Mouse (Mus musculus) CH12.LX (cell line): ENCODE data around the gene Ebf4.

Source experiments
- CTCF ChIP-seq, 2 experiments: IDR thresholded peaks in 1 of 2; conservative IDR thresholded peaks in 1 of 2; 2 replicates each; pipeline ENCODE4 v1.5.1; 2011 to 2012; ENCODE audit warnings: low read depth in 2 of 2, low read length in 2 of 2, improper control_type of control experiment in 1 of 2, inconsistent platforms in 1 of 2, mild to moderate bottlenecking in 1 of 2, moderate library complexity in 1 of 2
- E2F4 ChIP-seq: IDR thresholded peaks from 2 replicates; pipeline ENCODE4 v1.6.1; 2011; ENCODE audit warnings: low read depth, low read length, improper control_type of control experiment; ENCODE audit not compliant: insufficient replicate concordance
- EP300 ChIP-seq: IDR thresholded peaks from 2 replicates; pipeline ENCODE4 v1.6.1; 2011; ENCODE audit warnings: low read length, improper control_type of control experiment
- MEF2A ChIP-seq: IDR thresholded peaks from 2 replicates; pipeline ENCODE4 v1.6.1; 2014; ENCODE audit warnings: low read depth, mild to moderate bottlenecking, inconsistent platforms, low read length, improper control_type of control experiment, borderline replicate concordance
- POLR2A ChIP-seq: IDR thresholded peaks from 2 replicates; pipeline ENCODE4 v1.6.1; 2011; ENCODE audit warnings: low read depth, mild to moderate bottlenecking, improper control_type of control experiment, low read length
- RAD21 ChIP-seq: IDR thresholded peaks from 2 replicates; pipeline ENCODE4 v1.6.1; 2011; ENCODE audit warnings: low read depth, mild to moderate bottlenecking, low read length, improper control_type of control experiment, moderate library complexity

DNA sequence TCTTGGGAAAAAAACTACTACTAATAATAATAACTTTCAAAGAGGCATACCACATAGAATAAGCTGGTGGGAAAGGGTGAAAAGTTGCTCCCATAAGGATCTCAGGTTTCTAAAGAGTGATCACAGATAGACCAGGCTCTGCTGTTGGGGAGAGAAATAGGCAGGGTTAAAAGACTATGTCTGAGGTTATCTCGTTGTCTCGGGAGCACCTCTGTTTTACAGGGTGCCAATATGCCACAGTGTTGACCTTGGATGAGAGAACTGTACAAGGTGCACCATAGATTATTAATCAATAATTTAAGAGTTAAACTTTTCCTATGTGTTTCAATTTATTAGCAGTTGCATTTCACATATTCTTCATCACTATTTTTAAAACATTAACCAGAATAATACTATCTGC is 33.1 kb upstream of the Ebf4 start:
- TF ChIP-seq CTCF (conservative IDR thresholded peaks at IDR 0.05 in 1 of 2, IDR thresholded peaks at IDR 0.05 in 1 of 2; ENCODE audit: low read depth in 2 of 2, low read length in 2 of 2), result no peak
- TF ChIP-seq EP300, result no peak
- no peak for TF ChIP-seq POLR2A
- TF ChIP-seq MEF2A, result no peak
- TF ChIP-seq RAD21, result no peak
- TF ChIP-seq E2F4, result no peak
